Mouse (Mus musculus) neural tube, embryonic 11.5 days (tissue): ENCODE data around the gene Tmem123. TPM values are rescaled to one million over a fixed set of nuclear protein-coding genes. Genes with fewer than 3 reads are reported as not detected.

Source experiments
- ATAC-seq: fragments of 200-750 bp; cut with Nextera tagmentation; 2 replicates; pipeline ENCODE4 v1.8.0; 2017; ENCODE audit warnings: moderate number of reproducible peaks, mild to moderate bottlenecking, moderate TSS enrichment, moderate library complexity; ENCODE audit not compliant: insufficient read depth, low FRiP score, low TSS enrichment
- DNase-seq: peaks from one replicate; pipeline ENCODE4 v3.0.0-alpha.2; 2015; ENCODE audit warnings: low spot score
- H3K27ac ChIP-seq: fragments of 300-500 bp; sonication (generic); 2 replicates; pipeline ENCODE4 v1.5.1; 2014; ENCODE audit warnings: low read depth, mild to moderate bottlenecking, low read length
- H3K27me3 ChIP-seq: fragments of 300-500 bp; sonication (generic); 2 replicates; pipeline ENCODE4 v1.6.1; 2014; ENCODE audit warnings: mild to moderate bottlenecking, low read length, mixed read lengths; ENCODE audit not compliant: control insufficient read depth, insufficient read depth
- H3K36me3 ChIP-seq: fragments of 300-500 bp; sonication (generic); 2 replicates; pipeline ENCODE4 v1.6.1; 2014; ENCODE audit warnings: mild to moderate bottlenecking, low read length, moderate library complexity, mixed read lengths; ENCODE audit not compliant: control insufficient read depth, insufficient read depth
- H3K4me1 ChIP-seq: fragments of 300-500 bp; sonication (generic); 2 replicates; pipeline ENCODE4 v1.6.1; 2014; ENCODE audit warnings: low read length, mixed read lengths; ENCODE audit not compliant: control insufficient read depth, insufficient read depth
- H3K4me2 ChIP-seq: fragments of 300-500 bp; sonication (generic); 2 replicates; pipeline ENCODE4 v1.6.1; 2014; ENCODE audit warnings: low read depth, mild to moderate bottlenecking, moderate library complexity
- H3K4me3 ChIP-seq: fragments of 300-500 bp; sonication (generic); 2 replicates; pipeline ENCODE4 v1.5.1; 2014; ENCODE audit warnings: low read depth, low read length
- H3K9ac ChIP-seq: fragments of 300-500 bp; sonication (generic); 2 replicates; pipeline ENCODE4 v1.6.1; 2014; ENCODE audit warnings: mild to moderate bottlenecking, low read length
- H3K9me3 ChIP-seq: fragments of 300-500 bp; sonication (generic); 2 replicates; pipeline ENCODE4 v1.6.1; 2016; ENCODE audit warnings: low read length; ENCODE audit not compliant: control insufficient read depth
- WGBS: fragments of 180-500 bp; shearing (Covaris S2); extraction: QIAGEN DNeasy Blood & Tissue Kit; methylation state at CpG from one replicate; pipeline ENCODE4 v1.1.7; 2014; 5-methylcytosine and 5-hydroxymethylcytosine counted together
- polyA plus RNA-seq: library from polyadenylated mRNA; unstranded; fragments of >200 nt; fragmentation: Nextera tagmentation; extraction: Ambion mirVana; gene quantifications from 2 replicates; pipeline ENCODE4 v1.2.1, GENCODE M21; 2014

Tmem123 gene
- polyA plus RNA-seq, result 108 and 120 TPM in 2 replicates

DNA sequence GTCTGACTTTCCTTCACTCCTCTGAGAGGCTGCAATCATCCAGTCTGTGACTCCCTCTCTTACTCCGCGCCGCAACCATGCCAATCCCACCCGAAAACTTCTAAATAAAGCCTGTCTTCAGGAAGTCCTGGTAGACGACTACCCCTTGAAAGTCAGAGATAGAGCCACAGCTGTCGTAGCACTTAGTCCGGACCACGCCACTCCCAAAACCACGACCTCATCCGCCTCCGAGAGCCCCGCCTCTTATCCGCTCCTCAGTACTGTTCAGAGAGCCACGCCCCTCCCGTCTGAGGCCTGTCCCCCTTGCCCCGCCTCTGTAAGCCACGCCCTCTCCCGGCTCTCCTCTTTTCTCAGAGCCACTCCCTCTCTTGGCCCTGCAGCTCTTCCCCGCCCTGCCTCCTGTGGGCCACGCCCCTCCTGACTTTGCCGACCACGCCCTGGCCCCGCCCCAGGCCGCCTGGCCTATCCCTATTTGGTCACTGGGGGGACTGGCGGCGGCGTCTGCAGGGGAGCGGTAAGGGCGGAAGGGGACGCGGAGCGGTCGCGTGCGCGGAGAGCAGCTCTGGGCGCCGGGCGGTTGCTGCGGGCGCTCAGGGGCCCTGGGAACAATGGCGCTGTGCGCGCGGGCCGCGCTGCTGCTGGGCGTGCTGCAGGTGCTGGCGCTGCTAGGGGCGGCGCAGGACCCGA, at the start of gene Tmem123:
Gene Tmem123, plus strand, starts transcription at position 428 of the 687 bp plus-strand sequence.
- Histone ChIP-seq H3K27ac (peak within 1 kb of the TSS; percentile 50; the same call in 1 of the 2 replicates), H3K4me1 (peaks cover 7% of the 10 kb centered on the region; the same call in 1 of the 2 replicates), H3K4me2 (peak within 1 kb of the TSS; percentile 66), H3K27me3 (0 out of 2 replicates have a peak, but pooled peaks cover 2% of the 10 kb centered on the region), H3K36me3 (no peaks in the 10 kb centered on the region), H3K4me3 (peak within 1 kb of the TSS; percentile 76), H3K9ac (peak within 1 kb of the TSS; percentile 88), H3K9me3 (no peaks in the 10 kb centered on the region)
- ATAC-seq (peak; percentile 96), DNase-seq (peak; percentile 97)
- WGBS, result under 1% methylated on average over 47 of the region's 52 CpGs

DNA sequence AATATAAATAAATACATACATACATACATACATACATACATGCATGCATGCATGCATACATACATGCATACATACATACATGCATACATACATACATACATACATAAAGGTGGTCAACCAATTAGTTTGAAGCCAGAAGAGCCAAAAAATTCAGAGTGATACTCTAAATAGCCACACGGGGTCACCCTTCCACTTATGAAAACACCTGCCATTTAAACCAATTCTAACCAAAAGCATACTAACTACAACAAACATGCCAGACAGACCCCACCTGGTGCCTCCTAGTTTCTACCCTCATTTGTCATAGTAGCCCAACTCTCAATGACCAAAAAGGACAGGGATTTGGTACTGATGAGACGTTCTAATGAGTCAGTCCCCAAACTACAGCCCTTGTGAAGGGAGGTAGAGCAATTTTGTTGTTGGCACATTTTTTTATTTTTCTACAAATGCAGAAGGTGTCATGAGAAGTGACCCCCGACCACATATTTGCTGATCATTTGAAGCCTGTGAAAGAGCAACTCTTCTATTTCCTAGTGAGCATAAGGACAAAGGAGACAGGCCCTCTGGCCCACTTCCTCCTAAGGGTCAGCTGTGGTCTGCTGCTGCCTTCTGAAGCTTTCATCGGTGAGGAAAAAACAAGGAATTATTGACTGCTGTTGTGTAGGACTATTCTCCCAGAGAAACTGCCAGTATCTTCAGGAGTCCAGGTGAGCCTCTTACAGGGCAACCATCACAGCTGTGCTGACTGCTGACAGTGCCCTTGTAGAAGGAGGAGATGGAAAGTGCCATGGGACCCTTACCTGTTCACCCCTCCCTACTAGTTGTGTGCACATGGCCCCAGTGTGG, 49.6 kb upstream of the Tmem123 start:
- H3K9me3 ChIP-seq, result no peaks in the 10 kb centered on the region
- DNase-seq (peak; percentile 34), ATAC-seq (peak; percentile 48)
- no peaks in the 10 kb centered on the region for H3K36me3 ChIP-seq
- no peaks in the 10 kb centered on the region for H3K27me3 ChIP-seq
- no peak overlapping the region for H3K4me2 ChIP-seq
- no peak overlapping the region for H3K9ac ChIP-seq
- 40% methylated on average over 4 of the region's 4 CpGs for WGBS
- H3K4me1 ChIP-seq, result no peaks in the 10 kb centered on the region
- H3K4me3 ChIP-seq, result no peak overlapping the region
- no peak overlapping the region for H3K27ac ChIP-seq

DNA sequence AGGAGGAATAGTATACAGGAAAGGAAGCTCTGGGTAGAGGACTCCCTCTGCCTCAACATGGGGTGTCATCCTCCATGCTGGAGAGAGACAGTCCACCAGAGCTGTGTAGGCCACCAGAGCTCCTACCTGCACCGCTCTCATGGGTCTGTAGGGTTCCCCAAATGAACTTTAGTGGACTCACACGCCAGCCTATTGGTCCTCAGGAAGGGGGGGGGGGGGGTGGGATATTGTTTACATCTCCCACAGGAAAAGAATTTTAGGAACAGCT, 49.0 kb upstream of the Tmem123 start:
- H3K36me3 ChIP-seq, result no peaks in the 10 kb centered on the region
- H3K4me1 ChIP-seq, result no peaks in the 10 kb centered on the region
- H3K4me3 ChIP-seq, result no peak overlapping the region
- H3K4me2 ChIP-seq, result no peak overlapping the region
- DNase-seq, result no peak
- H3K27ac ChIP-seq, result no peak overlapping the region
- H3K27me3 ChIP-seq, result no peaks in the 10 kb centered on the region
- H3K9me3 ChIP-seq, result no peaks in the 10 kb centered on the region
- 77% methylated on average over 2 of the region's 2 CpGs for WGBS
- no peak; the same call in 1 of the 2 replicates for ATAC-seq
- H3K9ac ChIP-seq, result no peak overlapping the region

DNA sequence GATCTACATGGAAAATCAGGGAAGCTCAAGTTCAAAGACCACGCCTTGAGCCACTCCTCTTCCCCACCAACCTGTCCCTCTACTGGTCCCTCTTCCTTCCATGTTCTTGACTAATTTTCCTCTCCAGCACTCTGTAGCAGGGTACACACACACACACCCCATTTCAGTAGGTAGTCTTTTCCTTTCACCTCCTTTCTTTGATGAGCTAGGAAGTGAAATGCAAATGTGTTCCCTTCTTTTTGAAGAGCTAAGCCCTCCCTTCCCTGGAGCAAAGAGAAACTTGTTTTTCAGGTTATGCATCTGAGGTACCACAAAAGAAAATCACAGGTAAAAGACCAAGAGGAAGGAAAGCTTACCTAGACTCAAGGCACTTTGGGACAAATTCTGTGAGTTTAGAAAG, 42.3 kb upstream of the Tmem123 start:
- Histone ChIP-seq H3K4me3 (no peak overlapping the region), H3K4me2 (no peak overlapping the region), H3K9me3 (no peaks in the 10 kb centered on the region), H3K9ac (no peak overlapping the region), H3K27ac (no peak overlapping the region), H3K27me3 (no peaks in the 10 kb centered on the region), H3K36me3 (no peaks in the 10 kb centered on the region), H3K4me1 (no peaks in the 10 kb centered on the region)
- 71% methylated on average over 1 of the region's 1 CpGs for WGBS
- DNase-seq (no peak), ATAC-seq (no peak)

DNA sequence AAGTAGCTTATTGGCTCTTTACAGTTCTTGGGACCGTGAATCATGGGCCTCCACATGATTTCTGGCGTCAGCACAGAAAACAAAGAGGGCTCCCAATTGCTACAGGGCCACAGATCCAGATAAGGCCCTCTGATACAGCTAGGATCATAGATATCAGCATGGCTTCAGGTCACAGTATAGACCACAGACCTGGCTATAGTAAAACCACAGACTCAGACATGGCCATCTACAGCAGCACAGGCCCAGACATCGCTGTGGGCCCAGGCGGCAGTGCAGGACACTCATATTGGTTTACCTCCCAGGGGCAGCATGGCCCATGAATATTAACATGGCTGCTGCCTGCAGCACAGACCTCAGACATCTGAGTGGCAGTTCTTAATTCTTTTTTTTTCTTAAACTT, 34.8 kb upstream of the Tmem123 start:
- Histone ChIP-seq H3K36me3 (no peaks in the 10 kb centered on the region), H3K9me3 (no peaks in the 10 kb centered on the region), H3K4me3 (no peak overlapping the region), H3K4me1 (no peaks in the 10 kb centered on the region), H3K27ac (no peak overlapping the region), H3K9ac (no peak overlapping the region), H3K27me3 (no peaks in the 10 kb centered on the region), H3K4me2 (no peak overlapping the region)
- ATAC-seq (no peak), DNase-seq (no peak)
- 84% methylated on average over 4 of the region's 4 CpGs for WGBS

DNA sequence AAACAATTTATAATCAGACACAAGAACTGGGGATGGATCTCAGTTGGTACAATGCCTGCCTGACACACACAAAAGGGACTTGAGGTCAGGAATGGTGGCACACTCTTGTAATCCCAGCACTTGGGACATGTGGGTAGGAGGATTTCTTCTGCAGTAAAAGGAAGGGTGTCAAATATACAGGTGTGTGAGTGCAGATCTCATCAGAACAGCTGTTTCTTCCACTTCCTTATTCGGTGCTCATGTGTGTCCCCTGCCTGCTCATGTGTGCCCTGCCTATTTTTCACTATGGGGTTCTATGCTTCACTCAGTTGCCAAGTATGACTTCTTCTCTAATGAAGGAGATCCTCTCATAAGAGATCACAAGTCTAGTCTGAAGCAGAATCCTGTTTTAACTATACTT, 21.1 kb upstream of the Tmem123 start:
- DNase-seq (no peak), ATAC-seq (no peak)
- H3K9me3 ChIP-seq, result no peaks in the 10 kb centered on the region
- H3K27ac ChIP-seq, result no peak overlapping the region
- H3K9ac ChIP-seq, result no peak overlapping the region
- no peaks in the 10 kb centered on the region for H3K4me1 ChIP-seq
- 96% methylated on average over 1 of the region's 1 CpGs for WGBS
- H3K4me3 ChIP-seq, result no peak overlapping the region
- no peaks in the 10 kb centered on the region for H3K36me3 ChIP-seq
- no peaks in the 10 kb centered on the region for H3K27me3 ChIP-seq
- H3K4me2 ChIP-seq, result no peak overlapping the region

DNA sequence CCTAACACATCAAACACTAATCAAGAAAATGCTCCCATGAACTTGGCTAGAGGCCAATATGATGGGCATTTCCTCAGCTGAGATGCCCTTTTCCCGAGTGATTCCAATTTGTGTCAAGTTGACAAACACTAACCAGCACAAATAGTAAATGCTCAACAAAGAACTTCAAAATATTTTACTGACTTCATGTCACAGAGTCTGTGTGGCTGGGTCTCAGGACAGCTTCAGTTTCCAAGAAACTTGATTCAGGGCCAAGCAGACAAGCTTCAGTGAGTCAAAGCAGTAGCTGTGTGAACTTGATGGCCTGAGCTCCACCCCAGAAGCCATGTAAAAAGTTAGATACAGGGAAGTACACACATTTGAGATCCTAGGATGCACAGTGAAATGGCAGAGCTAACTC, 19.7 kb upstream of the Tmem123 start:
- Histone ChIP-seq H3K4me1 (no peaks in the 10 kb centered on the region), H3K27ac (no peak overlapping the region), H3K9ac (no peak overlapping the region), H3K36me3 (no peaks in the 10 kb centered on the region), H3K4me3 (no peak overlapping the region), H3K9me3 (no peaks in the 10 kb centered on the region), H3K4me2 (no peak overlapping the region), H3K27me3 (no peaks in the 10 kb centered on the region)
- 82% methylated on average over 1 of the region's 1 CpGs for WGBS
- ATAC-seq (no peak), DNase-seq (no peak)

DNA sequence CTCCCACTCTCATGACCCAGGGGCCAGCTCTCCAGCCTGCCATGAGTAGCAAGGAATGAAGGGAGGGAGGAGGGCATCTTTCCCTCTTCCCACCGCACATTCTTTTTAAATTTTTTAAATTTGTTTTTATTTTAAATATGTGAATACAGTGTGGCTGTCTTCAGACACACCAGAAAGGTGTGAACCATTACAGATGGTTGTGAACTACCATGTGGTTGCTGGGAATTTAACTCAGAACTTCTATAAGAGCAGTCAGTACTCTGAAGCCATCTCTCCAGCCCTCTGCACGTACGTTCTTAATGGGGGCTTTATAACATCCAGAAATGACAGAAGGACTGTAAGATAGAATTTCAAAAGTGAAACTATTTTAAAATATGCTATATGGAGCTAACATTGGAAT, 15.0 kb upstream of the Tmem123 start:
- H3K9ac ChIP-seq, result no peak overlapping the region
- ATAC-seq (no peak), DNase-seq (no peak)
- H3K27me3 ChIP-seq, result no peaks in the 10 kb centered on the region
- no peaks in the 10 kb centered on the region for H3K9me3 ChIP-seq
- no peaks in the 10 kb centered on the region for H3K36me3 ChIP-seq
- no peak overlapping the region for H3K4me2 ChIP-seq
- 89% methylated on average over 3 of the region's 3 CpGs for WGBS
- no peak overlapping the region for H3K27ac ChIP-seq
- H3K4me1 ChIP-seq, result no peaks in the 10 kb centered on the region
- no peak overlapping the region for H3K4me3 ChIP-seq

DNA sequence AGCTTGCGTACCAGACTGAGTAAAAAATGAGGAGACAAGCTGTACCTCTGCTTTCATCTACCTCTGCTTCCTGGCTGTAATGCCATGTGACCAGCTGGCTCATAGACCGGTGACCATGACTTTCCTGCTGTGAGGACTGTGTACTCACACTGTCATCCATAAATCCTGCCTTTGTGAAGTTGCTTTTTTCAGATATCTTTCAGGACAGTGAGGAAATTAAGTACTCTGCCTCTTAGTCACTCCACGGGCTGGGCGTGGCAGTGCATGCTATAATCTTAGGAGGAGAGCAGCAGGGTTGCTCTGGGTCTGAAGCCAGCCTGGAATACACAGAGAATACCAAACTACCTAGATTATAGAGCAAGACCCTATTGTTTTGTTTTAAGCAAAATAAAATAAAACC, 14.3 kb upstream of the Tmem123 start:
- H3K4me1 ChIP-seq, result no peaks in the 10 kb centered on the region
- DNase-seq (no peak), ATAC-seq (no peak)
- H3K27ac ChIP-seq, result no peak overlapping the region
- H3K27me3 ChIP-seq, result no peaks in the 10 kb centered on the region
- H3K9ac ChIP-seq, result no peak overlapping the region
- no peak overlapping the region for H3K4me2 ChIP-seq
- no peaks in the 10 kb centered on the region for H3K36me3 ChIP-seq
- 52% methylated on average over 4 of the region's 4 CpGs for WGBS
- no peak overlapping the region for H3K4me3 ChIP-seq
- H3K9me3 ChIP-seq, result no peaks in the 10 kb centered on the region
